Mouse (Mus musculus) gastrocnemius, postnatal 25 days (tissue): Measurements from ENCODE around the gene Nfatc2. TPM values are rescaled to one million over a fixed set of nuclear protein-coding genes. Genes with fewer than 3 reads are reported as not detected.

Experiments
- DNase-seq: peaks from one replicate; pipeline ENCODE4 v3.0.0; 2022
- total RNA-seq, 2 experiments: library from RNA; stranded (reverse); gene quantifications; 1 replicate in 1 of 2; 2 replicates in 1 of 2; pipeline ENCODE4 v1.2.3; 2021

Gene Nfatc2
- total RNA-seq, 2 experiments from 2014 or later: 6.4 to 7.7 TPM

- no peak for DNase-seq
These were observed 8.3 kb upstream of the Nfatc2 start for GRCm38 (mm10) chr2:168609653-168610248.

- peak; percentile 43 for DNase-seq
These were observed 6.7 kb upstream of the Nfatc2 start for GRCm38 (mm10) chr2:168608125-168608564.

DNA sequence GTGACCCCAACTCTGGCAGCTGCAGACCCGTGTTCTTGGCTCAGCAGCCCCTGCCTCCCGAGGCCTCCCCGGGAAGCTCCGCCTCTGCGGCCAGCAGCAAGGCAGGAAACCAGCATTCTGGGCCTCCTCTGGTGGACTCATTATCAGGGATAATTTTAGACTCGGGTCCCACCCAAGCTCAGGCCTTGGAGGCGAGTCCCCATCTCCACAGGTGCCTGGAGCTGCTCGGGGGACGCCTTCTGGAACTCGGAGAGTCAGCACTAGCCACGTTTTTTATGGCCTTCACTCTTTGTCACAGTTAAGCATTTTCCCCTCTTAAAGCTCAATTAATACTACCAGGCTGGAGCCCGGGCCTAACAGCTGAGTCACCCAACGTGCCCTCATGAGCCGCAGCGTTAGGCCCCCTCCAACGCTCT is 3.2 kb upstream of the Nfatc2 start:
- peak; percentile 74 for DNase-seq

DNA sequence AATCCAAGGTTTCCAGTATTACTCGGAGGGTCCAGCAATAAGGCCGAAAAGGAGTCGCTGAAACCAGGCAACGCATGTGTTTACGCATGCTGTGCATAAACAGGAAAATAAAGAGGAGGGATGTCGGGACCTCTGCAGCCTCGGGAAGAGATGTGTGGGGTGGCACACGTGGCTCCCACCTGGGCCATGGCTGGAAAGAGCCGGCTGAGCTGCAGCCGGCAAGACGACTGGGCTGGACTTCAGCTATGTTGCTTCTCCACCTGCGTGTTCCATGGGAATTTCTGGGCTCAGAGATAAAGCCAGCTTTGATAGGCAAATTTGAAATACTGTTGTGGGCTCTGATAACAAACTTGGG is 907 bp upstream of the Nfatc2 start:
- no peak for DNase-seq

GRCm38 (mm10) chr2:168600750-168601490 is 537 bp downstream of the Nfatc2 start:
- no peak for DNase-seq

- DNase-seq: no peak
These were observed 5.8 kb downstream of the Nfatc2 start for GRCm38 (mm10) chr2:168595693-168596092.

DNA sequence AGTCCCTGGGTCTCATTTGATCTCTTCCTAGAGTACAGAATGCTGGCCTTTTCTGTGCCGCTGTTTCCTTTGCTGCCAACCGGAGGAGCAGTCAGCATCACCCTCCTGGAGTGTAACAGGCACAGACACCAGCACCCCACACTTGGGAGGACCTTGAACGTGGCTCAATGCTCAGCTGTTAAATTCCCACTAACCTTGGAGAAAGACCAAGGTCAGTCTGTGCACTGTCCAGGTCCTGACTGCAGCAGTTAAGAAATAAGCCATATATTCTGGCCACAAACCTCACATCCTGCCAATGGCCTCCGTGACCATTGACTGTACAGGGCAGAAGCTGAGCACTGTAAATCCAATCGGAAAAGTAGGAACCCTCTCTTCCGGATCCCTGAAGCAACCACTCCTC is 7.8 kb downstream of the Nfatc2 start:
- peak; percentile 2 for DNase-seq

- no peak for DNase-seq
These were observed 8.5 kb downstream of the Nfatc2 start for GRCm38 (mm10) chr2:168593004-168593403.

- no peak for DNase-seq
These were observed 10.4 kb downstream of the Nfatc2 start for GRCm38 (mm10) chr2:168591076-168591475.

GRCm38 (mm10) chr2:168590556-168590955 is 10.9 kb downstream of the Nfatc2 start:
- DNase-seq: no peak

- peak; percentile 70 for DNase-seq
These were observed 11.3 kb downstream of the Nfatc2 start for GRCm38 (mm10) chr2:168590168-168590551.

DNA sequence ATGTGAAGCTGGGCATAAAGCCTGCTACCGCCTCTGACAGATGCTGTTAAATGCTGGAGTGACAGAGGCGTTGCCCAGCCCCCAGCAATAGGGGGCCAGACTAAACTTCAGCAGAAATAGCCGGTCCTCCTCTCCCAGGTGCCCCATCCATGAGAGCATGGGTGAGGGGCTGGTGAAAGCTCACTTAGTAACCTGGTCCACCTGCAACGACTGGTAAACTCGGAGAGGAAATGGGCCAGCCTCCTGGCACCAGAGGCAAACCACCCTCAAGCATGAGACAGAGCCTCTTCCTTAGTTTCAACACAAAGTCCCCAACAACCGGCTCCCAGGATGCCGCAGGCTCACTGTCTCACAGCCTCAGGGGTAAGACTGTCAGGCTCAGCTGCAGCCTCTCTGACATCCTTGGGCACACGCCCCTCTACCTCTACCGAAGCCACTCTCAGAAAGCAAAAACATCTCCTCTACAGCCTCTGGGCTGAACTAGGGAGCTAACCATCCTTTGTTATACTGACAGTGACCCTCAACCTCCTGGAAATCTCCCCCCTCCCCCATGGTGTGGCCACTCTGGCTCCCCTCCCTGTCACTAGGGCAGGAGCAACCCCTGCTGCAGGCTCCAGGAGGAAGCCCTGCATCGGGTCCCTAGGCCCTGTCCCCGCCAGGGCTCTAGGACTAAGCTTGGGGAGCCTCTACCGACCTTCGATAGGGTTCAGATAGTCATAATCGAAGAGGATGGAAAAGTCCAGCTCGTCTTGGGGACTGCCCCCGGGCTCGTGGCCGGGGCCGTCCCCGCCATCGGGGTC is 11.9 kb downstream of the Nfatc2 start:
- DNase-seq: no peak

DNA sequence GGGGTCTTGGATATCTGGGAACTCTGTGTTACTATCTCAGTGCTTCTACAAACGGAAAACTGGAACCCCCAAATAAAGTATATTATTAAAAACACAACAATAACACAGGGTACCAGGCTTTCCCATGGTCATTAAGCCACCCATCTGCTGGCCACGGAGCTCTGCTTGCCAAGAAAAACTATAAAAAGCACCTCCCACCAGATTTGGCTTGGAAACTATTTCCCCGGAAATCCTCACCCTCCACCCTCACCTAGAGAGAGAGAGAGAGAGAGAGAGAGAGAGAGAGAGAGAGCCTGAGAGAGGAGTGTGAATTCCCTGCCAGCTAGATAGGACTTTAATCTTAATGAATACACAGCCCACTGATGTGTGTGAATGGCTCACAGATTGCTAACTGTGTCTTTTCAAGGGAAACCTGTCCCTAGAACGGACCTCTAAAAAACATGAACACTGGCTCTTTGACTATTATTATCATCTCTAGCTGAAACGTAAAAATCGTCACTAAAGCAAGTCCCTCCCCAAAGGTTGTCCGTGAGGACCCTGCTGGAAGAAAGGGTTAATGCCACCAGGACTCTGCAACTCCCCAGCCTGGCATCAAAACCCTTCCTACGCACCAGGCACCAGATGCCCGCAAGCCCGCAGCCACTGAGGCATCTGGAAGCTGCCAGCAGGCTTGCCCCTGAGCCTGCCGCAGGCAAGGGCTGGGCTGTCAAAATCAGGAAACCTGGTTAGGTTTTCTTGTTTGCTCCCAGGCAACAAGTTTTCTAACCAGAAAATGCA is 12.7 kb downstream of the Nfatc2 start:
- DNase-seq: no peak

GRCm38 (mm10) chr2:168587159-168587558 is 14.3 kb downstream of the Nfatc2 start:
- DNase-seq: no peak

DNA sequence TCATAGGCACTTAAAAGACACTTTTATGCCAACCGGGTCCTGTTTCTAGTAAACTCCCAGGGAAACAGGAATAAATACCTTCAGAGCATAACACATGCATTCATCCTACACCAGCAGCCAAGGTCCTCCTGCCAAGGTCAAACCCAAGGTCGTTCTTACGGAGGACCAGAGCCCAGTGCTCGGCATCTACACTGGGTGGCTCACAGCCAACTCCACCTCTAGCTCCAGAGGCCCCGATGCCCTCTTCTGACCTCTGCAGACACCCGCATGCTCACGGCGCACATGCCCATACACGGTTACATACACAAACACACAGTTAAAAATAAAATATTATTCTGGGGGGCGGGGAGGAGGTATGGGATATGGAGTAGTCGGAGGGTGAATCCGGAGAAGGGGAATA is 14.9 kb downstream of the Nfatc2 start:
- peak; percentile 9 for DNase-seq

DNA sequence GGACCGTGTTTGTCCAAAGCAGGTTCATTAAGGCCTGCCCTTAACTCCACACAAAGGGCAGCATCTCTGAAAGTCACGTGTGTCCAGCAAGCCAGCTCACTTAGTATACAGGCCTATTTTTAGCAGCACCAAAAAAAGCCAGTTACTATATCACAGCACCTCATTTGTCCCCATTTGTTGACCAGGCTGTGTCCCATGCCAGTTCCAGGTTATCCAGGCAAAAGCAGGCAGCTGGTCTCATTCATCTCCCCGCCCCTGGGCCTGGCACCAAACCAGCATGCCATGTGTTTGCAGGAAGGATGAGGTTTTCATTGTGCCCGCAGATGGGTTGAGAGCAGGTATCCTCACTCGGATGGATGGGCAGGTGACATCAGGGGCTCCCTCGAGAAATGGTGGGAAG is 16.6 kb downstream of the Nfatc2 start:
- peak; percentile 9 for DNase-seq

DNA sequence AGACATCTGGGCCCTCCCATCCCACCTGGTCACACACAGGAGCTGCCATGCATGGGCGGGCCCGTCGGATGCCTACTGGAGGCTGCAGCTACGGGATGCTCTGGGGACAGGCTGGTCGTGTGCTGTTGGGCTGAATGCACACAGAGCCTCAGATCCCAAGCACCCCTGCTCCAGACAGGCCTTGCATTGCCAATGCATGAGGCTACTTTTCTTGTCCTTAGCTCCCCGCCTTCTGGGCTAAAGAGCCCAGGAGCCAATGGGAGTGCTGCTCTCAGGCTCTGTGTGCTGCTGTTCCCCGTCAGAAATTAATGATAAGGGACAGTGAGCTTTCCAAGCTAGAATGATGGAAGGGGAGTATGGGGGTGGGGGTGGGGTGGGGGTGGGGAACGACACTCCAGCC is 17.0 kb downstream of the Nfatc2 start:
- DNase-seq: no peak

- DNase-seq: no peak
These were observed 18.4 kb downstream of the Nfatc2 start for GRCm38 (mm10) chr2:168583084-168583483.

DNA sequence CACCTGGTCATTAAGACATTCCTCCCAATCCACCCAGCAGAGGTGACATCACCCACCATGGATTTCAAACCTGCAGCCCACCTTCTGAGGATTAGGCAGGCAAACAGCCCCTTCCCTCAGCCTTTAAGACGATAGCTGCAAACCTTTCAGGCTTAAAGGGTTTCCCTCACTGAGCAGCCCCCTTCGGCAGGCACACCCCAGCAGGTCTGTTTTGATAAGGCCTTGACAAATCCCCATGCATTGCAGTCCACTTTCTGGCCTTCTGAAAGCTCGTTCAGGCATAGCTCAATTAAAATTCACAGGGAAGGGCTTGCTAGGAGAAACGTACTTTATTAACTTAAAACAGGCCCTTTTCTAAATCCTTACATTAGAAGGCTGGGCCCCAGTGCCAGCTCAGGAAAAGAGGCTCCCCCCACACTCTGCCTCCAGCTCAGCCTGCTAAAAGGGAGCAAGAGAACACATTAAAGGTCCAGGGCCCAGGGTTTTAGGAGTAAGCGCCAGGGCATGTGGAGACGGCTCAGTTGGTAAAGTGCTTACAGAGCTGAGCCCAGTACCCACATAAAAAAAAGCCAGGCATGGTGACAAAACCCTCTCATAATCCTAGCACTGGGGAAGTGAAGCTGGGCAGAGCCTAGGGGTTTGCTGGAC is 20.1 kb downstream of the Nfatc2 start:
- DNase-seq: no peak

DNA sequence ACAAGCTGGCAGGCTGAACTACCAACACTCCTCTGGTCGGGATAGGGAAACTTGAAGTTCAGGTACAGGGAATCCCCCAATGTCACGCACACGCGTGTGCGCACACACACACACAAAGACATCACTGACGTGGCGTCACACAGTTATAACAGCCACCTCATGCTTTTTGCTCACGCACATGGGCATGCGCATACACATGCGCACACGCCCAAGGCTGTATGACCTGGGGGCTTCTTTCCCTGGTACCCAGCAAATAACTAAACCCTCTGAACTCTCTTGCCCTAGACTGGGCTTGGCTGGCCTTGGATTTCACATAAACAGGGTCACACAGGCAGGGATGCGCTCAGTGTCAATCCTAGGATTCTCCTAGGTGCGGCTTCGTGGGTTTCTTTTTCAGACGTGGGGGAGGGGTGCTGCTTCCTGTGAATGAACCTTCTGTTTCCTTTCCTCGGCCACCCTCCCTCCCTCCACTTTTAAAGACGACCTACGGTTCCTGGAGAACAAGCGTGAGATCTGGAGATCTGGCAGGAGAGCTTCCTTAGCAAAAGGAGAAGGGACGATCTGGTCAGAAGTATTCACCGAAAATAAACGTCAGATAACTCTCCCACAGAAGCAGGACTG is 21.1 kb downstream of the Nfatc2 start:
- no peak for DNase-seq

DNA sequence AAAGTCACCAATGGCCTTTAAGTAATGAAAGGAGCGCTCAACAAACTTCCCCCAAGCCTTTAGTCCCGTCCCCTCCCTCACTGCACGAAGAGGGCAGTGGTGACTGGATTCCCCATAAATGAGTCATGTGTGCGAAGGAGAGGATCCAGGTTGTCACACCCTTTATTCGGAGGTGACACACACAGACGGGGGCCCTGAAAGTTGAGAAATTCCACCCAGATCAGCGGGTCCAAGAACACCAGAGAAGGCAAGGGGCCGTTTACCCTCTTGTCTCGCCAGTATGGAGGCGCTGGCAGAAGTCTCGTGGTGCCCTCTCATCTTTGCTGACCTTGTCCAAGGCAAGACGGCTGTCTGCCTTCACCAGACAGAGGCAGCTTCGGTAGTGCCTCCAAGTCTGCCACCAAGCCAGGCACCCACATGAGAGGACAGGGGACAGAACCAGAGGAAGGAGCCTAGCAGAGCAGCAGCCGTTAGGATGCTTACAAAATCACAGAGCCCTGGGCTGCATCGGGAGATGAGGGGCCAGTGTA is 21.8 kb downstream of the Nfatc2 start:
- DNase-seq: no peak
